Mouse (Mus musculus) liver, embryonic 12.5 days (tissue): Measurements from ENCODE around the gene Zfp574. TPM values are rescaled to one million over a fixed set of nuclear protein-coding genes. Genes with fewer than 3 reads are reported as not detected.
A peak's percentile ranks its signal among the peaks of the same experiment; 100 is the strongest.

Experiments used
- ATAC-seq: fragments of 200-750 bp; cut with Nextera tagmentation; 2 replicates; pipeline ENCODE4 v1.8.0; 2017; ENCODE audit warnings: moderate number of reproducible peaks, mild to moderate bottlenecking, moderate library complexity
- H3K27ac ChIP-seq: fragments of 300-500 bp; sonication (generic); 2 replicates; pipeline ENCODE4 v1.5.1; 2016; ENCODE audit warnings: mild to moderate bottlenecking
- H3K27me3 ChIP-seq: fragments of 300-500 bp; sonication (generic); replicated peaks from 2 replicates; pipeline ENCODE4 v1.6.1; 2016; ENCODE audit warnings: mild to moderate bottlenecking, moderate library complexity
- H3K36me3 ChIP-seq: fragments of 300-500 bp; sonication (generic); 2 replicates; pipeline ENCODE4 v1.6.1; 2016; ENCODE audit warnings: mild to moderate bottlenecking, moderate library complexity
- H3K4me1 ChIP-seq: fragments of 300-500 bp; sonication (generic); 2 replicates; pipeline ENCODE4 v1.6.1; 2016
- H3K4me2 ChIP-seq: fragments of 300-500 bp; sonication (generic); 2 replicates; pipeline ENCODE4 v1.6.1; 2016; ENCODE audit warnings: mild to moderate bottlenecking, moderate library complexity
- H3K4me3 ChIP-seq: fragments of 300-500 bp; sonication (generic); 2 replicates; pipeline ENCODE4 v1.5.1; 2016; ENCODE audit warnings: mild to moderate bottlenecking, moderate library complexity
- H3K9ac ChIP-seq: fragments of 300-500 bp; sonication (generic); 2 replicates; pipeline ENCODE4 v1.6.1; 2016; ENCODE audit warnings: mild to moderate bottlenecking, moderate library complexity
- H3K9me3 ChIP-seq: fragments of 300-500 bp; sonication (generic); replicated peaks from 2 replicates; pipeline ENCODE4 v1.6.1; 2016; ENCODE audit warnings: mild to moderate bottlenecking, moderate library complexity
- WGBS: fragments of 180-500 bp; shearing (Covaris S2); methylation state at CpG from one replicate; pipeline ENCODE4 v1.1.7; 2016; ENCODE audit not compliant: insufficient replicate concordance; 5-methylcytosine and 5-hydroxymethylcytosine counted together
- polyA plus RNA-seq: library from polyadenylated mRNA; unstranded; fragments of >200 nt; fragmentation: Nextera tagmentation; extraction: Ambion mirVana; gene quantifications from 2 replicates; pipeline ENCODE4 v1.2.1, GENCODE M21; 2016

The Zfp574 gene
- polyA plus RNA-seq, 1 experiment from 2014 or later: 14.4 TPM

- Histone ChIP-seq H3K27me3 (no peaks in the 10 kb centered on the region), H3K9me3 (no peaks in the 10 kb centered on the region), H3K4me1 (no peaks in the 10 kb centered on the region), H3K36me3 (peaks cover 34% of the 10 kb centered on the region; the same call in 1 of the 2 replicates), H3K4me2 (no peak overlapping the region), H3K9ac (no peak overlapping the region), H3K4me3 (no peak overlapping the region), H3K27ac (peak overlapping the region; percentile 41; the same call in 1 of the 2 replicates)
- WGBS: 71% methylated on average over 3 of the region's 3 CpGs
- peak; percentile 38; the same call in 1 of the 2 replicates for ATAC-seq
These were observed 19.8 kb upstream of the Zfp574 start for GRCm38 (mm10) chr7:25052587-25052986.

GRCm38 (mm10) chr7:25056951-25057350 is 15.4 kb upstream of the Zfp574 start:
- no peaks in the 10 kb centered on the region for H3K9me3 ChIP-seq
- no peaks in the 10 kb centered on the region for H3K27me3 ChIP-seq
- no peaks in the 10 kb centered on the region for H3K4me1 ChIP-seq
- WGBS: 61% methylated on average over 4 of the region's 4 CpGs
- no peak overlapping the region for H3K4me2 ChIP-seq
- peaks cover 60% of the 10 kb centered on the region for H3K36me3 ChIP-seq
- no peak for ATAC-seq
- H3K27ac ChIP-seq: no peak overlapping the region
- H3K9ac ChIP-seq: no peak overlapping the region
- no peak overlapping the region for H3K4me3 ChIP-seq

GRCm38 (mm10) chr7:25057888-25058287 is 14.5 kb upstream of the Zfp574 start:
- ATAC-seq: no peak

GRCm38 (mm10) chr7:25058394-25058793 is 14.0 kb upstream of the Zfp574 start:
- Histone ChIP-seq H3K4me3 (no peak overlapping the region), H3K4me2 (no peak overlapping the region), H3K9ac (no peak overlapping the region), H3K9me3 (no peaks in the 10 kb centered on the region), H3K27me3 (no peaks in the 10 kb centered on the region), H3K27ac (no peak overlapping the region), H3K4me1 (no peaks in the 10 kb centered on the region), H3K36me3 (peaks cover 71% of the 10 kb centered on the region)
- 77% methylated on average over 8 of the region's 8 CpGs for WGBS
- ATAC-seq: no peak

More at GRCm38 (mm10) chr7:25057888-25058287, 14.5 kb upstream of the Zfp574 start:
- Histone ChIP-seq H3K36me3 (peaks cover 66% of the 10 kb centered on the region), H3K4me3 (no peak overlapping the region), H3K27ac (no peak overlapping the region), H3K4me2 (no peak overlapping the region), H3K9ac (no peak overlapping the region), H3K27me3 (no peaks in the 10 kb centered on the region), H3K9me3 (no peaks in the 10 kb centered on the region), H3K4me1 (no peaks in the 10 kb centered on the region)
- WGBS: 71% methylated on average over 5 of the region's 5 CpGs

GRCm38 (mm10) chr7:25058836-25059235 is 13.5 kb upstream of the Zfp574 start:
- peaks cover 76% of the 10 kb centered on the region for H3K36me3 ChIP-seq
- no peak overlapping the region for H3K27ac ChIP-seq
- H3K27me3 ChIP-seq: no peaks in the 10 kb centered on the region
- no peak overlapping the region for H3K9ac ChIP-seq
- no peak; the same call in 1 of the 2 replicates for ATAC-seq
- no peaks in the 10 kb centered on the region for H3K9me3 ChIP-seq
- no peak overlapping the region for H3K4me3 ChIP-seq
- no peaks in the 10 kb centered on the region for H3K4me1 ChIP-seq
- no peak overlapping the region for H3K4me2 ChIP-seq
- 84% methylated on average over 14 of the region's 14 CpGs for WGBS

- Histone ChIP-seq H3K36me3 (peaks cover 64% of the 10 kb centered on the region), H3K27ac (no peak overlapping the region), H3K4me3 (no peak overlapping the region), H3K9ac (no peak overlapping the region), H3K27me3 (no peaks in the 10 kb centered on the region), H3K4me2 (no peak overlapping the region), H3K9me3 (no peaks in the 10 kb centered on the region), H3K4me1 (no peaks in the 10 kb centered on the region)
- no peak for ATAC-seq
- WGBS: 66% methylated on average over 6 of the region's 6 CpGs
These were observed 9.0 kb upstream of the Zfp574 start for GRCm38 (mm10) chr7:25063346-25063745.

GRCm38 (mm10) chr7:25063900-25064299 is 8.5 kb upstream of the Zfp574 start:
- Histone ChIP-seq H3K4me3 (no peak overlapping the region), H3K9ac (no peak overlapping the region), H3K9me3 (no peaks in the 10 kb centered on the region), H3K4me1 (no peaks in the 10 kb centered on the region), H3K27me3 (no peaks in the 10 kb centered on the region), H3K36me3 (peaks cover 61% of the 10 kb centered on the region), H3K27ac (no peak overlapping the region), H3K4me2 (no peak overlapping the region)
- ATAC-seq: no peak
- 45% methylated on average over 8 of the region's 8 CpGs for WGBS

- 0 out of 2 replicates have a peak, but pooled peaks cover 3% of the 10 kb centered on the region for H3K27me3 ChIP-seq
- no peaks in the 10 kb centered on the region for H3K9me3 ChIP-seq
- ATAC-seq: no peak
- H3K4me3 ChIP-seq: no peak overlapping the region
- no peak overlapping the region for H3K4me2 ChIP-seq
- H3K27ac ChIP-seq: no peak overlapping the region
- H3K9ac ChIP-seq: no peak overlapping the region
- peaks cover 43% of the 10 kb centered on the region for H3K36me3 ChIP-seq
- WGBS: 81% methylated on average over 7 of the region's 7 CpGs
- peaks cover 20% of the 10 kb centered on the region for H3K4me1 ChIP-seq
These were observed 5.0 kb upstream of the Zfp574 start for GRCm38 (mm10) chr7:25067338-25067737.

GRCm38 (mm10) chr7:25067909-25068656 is 4.3 kb upstream of the Zfp574 start:
- H3K36me3 ChIP-seq: peaks cover 36% of the 10 kb centered on the region
- H3K27me3 ChIP-seq: 0 out of 2 replicates have a peak, but pooled peaks cover 3% of the 10 kb centered on the region
- peaks cover 27% of the 10 kb centered on the region for H3K4me1 ChIP-seq
- no peak for ATAC-seq
- WGBS: 78% methylated on average over 22 of the region's 22 CpGs
- H3K27ac ChIP-seq: no peak overlapping the region
- no peak overlapping the region for H3K9ac ChIP-seq
- H3K9me3 ChIP-seq: no peaks in the 10 kb centered on the region
- H3K4me2 ChIP-seq: no peak overlapping the region
- no peak overlapping the region for H3K4me3 ChIP-seq

- ATAC-seq: no peak
- H3K4me1 ChIP-seq: peaks cover 33% of the 10 kb centered on the region
These were observed 3.6 kb upstream of the Zfp574 start for GRCm38 (mm10) chr7:25068724-25069123.

GRCm38 (mm10) chr7:25072716-25073390 is 486 bp downstream of the Zfp574 start:
- Histone ChIP-seq H3K27ac (peak overlapping the region; percentile 69), H3K4me2 (peak overlapping the region; percentile 94), H3K4me1 (peaks cover 61% of the 10 kb centered on the region), H3K36me3 (peaks cover 8% of the 10 kb centered on the region), H3K27me3 (peaks cover 3% of the 10 kb centered on the region; the same call in 1 of the 2 replicates), H3K9me3 (no peaks in the 10 kb centered on the region), H3K4me3 (peak overlapping the region; percentile 64), H3K9ac (peak overlapping the region; percentile 79)
- no peak for ATAC-seq
- WGBS: 1% methylated on average over 26 of the region's 33 CpGs

More at GRCm38 (mm10) chr7:25068724-25069123, 3.6 kb upstream of the Zfp574 start:
- Histone ChIP-seq H3K4me2 (no peak overlapping the region), H3K27ac (no peak overlapping the region), H3K36me3 (peaks cover 29% of the 10 kb centered on the region), H3K27me3 (peaks cover 3% of the 10 kb centered on the region; the same call in 1 of the 2 replicates), H3K4me3 (no peak overlapping the region), H3K9me3 (no peaks in the 10 kb centered on the region), H3K9ac (no peak overlapping the region)
- WGBS: 70% methylated on average over 2 of the region's 2 CpGs

- Histone ChIP-seq H3K9ac (no peak overlapping the region), H3K4me2 (no peak overlapping the region), H3K27me3 (peaks cover 3% of the 10 kb centered on the region; the same call in 1 of the 2 replicates), H3K4me1 (peaks cover 71% of the 10 kb centered on the region), H3K36me3 (no peaks in the 10 kb centered on the region), H3K9me3 (no peaks in the 10 kb centered on the region), H3K4me3 (no peak overlapping the region), H3K27ac (peak overlapping the region; percentile 69)
- 71% methylated on average over 8 of the region's 8 CpGs for WGBS
- no peak for ATAC-seq
These were observed 1.6 kb downstream of the Zfp574 start for GRCm38 (mm10) chr7:25073924-25074323.
